In genomic region chr14:48352825-48353224, GRCm38 (mm10) we compare ENCODE assay signal across 12 mouse cellular contexts.
"Had no signal": no experiment of that assay in that cellular context is flagged by ENCODE, and none has a peak within 500 bp of the region (broad histone marks: within the 10 kb centered on the region; RNA-seq: fewer than 3 reads in every experiment).

No protein-coding gene starts in this region.

- DNase-seq: lung, adult 18-20 months; lung, embryonic 14.5 days; lung, postnatal 10 days; lung, postnatal 4 days; midbrain, embryonic 14.5 days; retina, postnatal 1 day; right cerebral cortex, adult 18-20 months; right cerebral cortex, postnatal 25 days; right cerebral cortex, postnatal 4 days; thymus, adult 2 months; thymus, postnatal 25 days; thymus, postnatal 4 days had no signal
